Mouse (Mus musculus) liver, embryonic 14.5 days (tissue): ENCODE data around the gene Derl3. TPM values are rescaled to one million over a fixed set of nuclear protein-coding genes. Genes with fewer than 3 reads are reported as not detected.

Source experiments
- ATAC-seq: fragments of 200-750 bp; cut with Nextera tagmentation; 2 replicates; pipeline ENCODE4 v1.8.0; 2017; ENCODE audit warnings: moderate number of reproducible peaks, mild to moderate bottlenecking, moderate library complexity; ENCODE audit not compliant: insufficient read depth
- DNase-seq, 3 experiments: peaks; one replicate each; pipeline ENCODE4 v3.0.0-alpha.2; 2012 to 2013; ENCODE audit warnings: low read depth in 3 of 3, low spot score in 3 of 3
- H3K27ac ChIP-seq: fragments of 300-500 bp; sonication (generic); 2 replicates; pipeline ENCODE4 v1.5.1; 2014; ENCODE audit warnings: moderate library complexity, mild to moderate bottlenecking, control low read depth, inconsistent platforms
- H3K27me3 ChIP-seq: fragments of 300-500 bp; sonication (generic); 2 replicates; pipeline ENCODE4 v1.6.1; 2014; ENCODE audit warnings: mild to moderate bottlenecking, low read length, moderate library complexity; ENCODE audit not compliant: control insufficient read depth, insufficient read depth
- H3K36me3 ChIP-seq: fragments of 300-500 bp; sonication (generic); replicated peaks from 2 replicates; pipeline ENCODE4 v1.6.1; 2014; ENCODE audit warnings: low read depth; ENCODE audit not compliant: control insufficient read depth, insufficient read depth
- H3K4me1 ChIP-seq, 2 experiments: fragments of 200-500 bp in 1 of 2; fragments of 300-500 bp in 1 of 2; sonication (generic) in 1 of 2; replicated peaks; 2 replicates each; pipeline ENCODE4 v1.6.1; 2012 to 2014; ENCODE audit warnings: antibody characterized with exemption in 1 of 2, inconsistent platforms in 1 of 2, low read length in 1 of 2; ENCODE audit not compliant: control insufficient read depth in 2 of 2, insufficient read depth in 2 of 2
- H3K4me2 ChIP-seq: fragments of 300-500 bp; sonication (generic); 2 replicates; pipeline ENCODE4 v1.6.1; 2014; ENCODE audit warnings: low read depth, mild to moderate bottlenecking, control low read depth, moderate library complexity
- H3K4me3 ChIP-seq, 2 experiments: fragments of 200-500 bp in 1 of 2; fragments of 300-500 bp in 1 of 2; sonication (generic) in 1 of 2; 2 replicates each; pipeline ENCODE4 v1.5.1; 2012 to 2014; ENCODE audit warnings: low read depth in 2 of 2, low read length in 2 of 2, mild to moderate bottlenecking in 2 of 2, control low read depth in 1 of 2, inconsistent platforms in 1 of 2, moderate library complexity in 1 of 2; ENCODE audit not compliant: insufficient read depth in 1 of 2
- H3K9ac ChIP-seq: fragments of 300-500 bp; sonication (generic); replicated peaks from 2 replicates; pipeline ENCODE4 v1.6.1; 2014; ENCODE audit warnings: mild to moderate bottlenecking, control low read depth, moderate library complexity
- H3K9me3 ChIP-seq: fragments of 300-500 bp; sonication (generic); 2 replicates; pipeline ENCODE4 v1.6.1; 2016; ENCODE audit warnings: low read length, mixed read lengths; ENCODE audit not compliant: control insufficient read depth
- CTCF ChIP-seq: IDR thresholded peaks from 2 replicates; pipeline ENCODE4 v1.5.1; 2016; ENCODE audit warnings: antibody characterized with exemption, low read depth, control low read depth
- EP300 ChIP-seq: IDR thresholded peaks from 2 replicates; pipeline ENCODE4 v1.6.1; 2016; ENCODE audit warnings: antibody characterized with exemption, low read depth
- WGBS: fragments of 180-500 bp; shearing (Covaris S2); extraction: QIAGEN DNeasy Blood & Tissue Kit; methylation state at CpG from one replicate; pipeline ENCODE4 v1.1.7; 2014; ENCODE audit not compliant: insufficient replicate concordance; 5-methylcytosine and 5-hydroxymethylcytosine counted together
- polyA plus RNA-seq, 2 experiments: library from polyadenylated mRNA; depleted of rRNA in 1 of 2; stranded (reverse) in 1 of 2; unstranded in 1 of 2; fragments of >200 nt; fragmentation: Nextera tagmentation in 1 of 2; extraction: Ambion mirVana in 1 of 2; gene quantifications; 2 replicates each; pipeline versions ENCODE4 v1.2.1 to v1.2.3; 2012 to 2014

Gene Derl3
- polyA plus RNA-seq, 2 experiments, result 0.18 to 0.47 TPM

DNA sequence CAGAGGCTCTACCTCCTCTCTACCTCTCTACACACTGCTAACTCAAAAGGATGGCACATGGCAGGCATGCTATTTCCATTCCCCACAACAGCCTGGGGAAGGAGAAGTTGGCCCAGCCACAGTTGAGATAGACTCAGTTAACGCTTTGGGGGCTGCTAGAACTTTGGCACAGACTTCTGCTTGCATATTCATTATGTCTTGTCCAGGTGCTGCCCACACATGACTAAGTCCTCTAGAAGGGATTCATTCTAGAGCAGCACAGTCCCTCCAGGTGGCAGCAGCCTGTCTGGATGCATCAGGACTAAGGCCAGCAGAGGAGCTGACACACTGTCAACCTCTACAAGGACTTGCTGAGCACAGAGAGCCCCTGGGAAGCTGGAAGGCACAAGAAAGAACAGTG is 3.0 kb downstream of the Derl3 start:
- H3K9me3 ChIP-seq, result no peaks in the 10 kb centered on the region
- no peak overlapping the region for H3K9ac ChIP-seq
- H3K36me3 ChIP-seq, result peaks cover 22% of the 10 kb centered on the region
- peaks cover 0 to 3% of the 10 kb centered on the region in 2 experiments; a peak in 1 of 4 replicates for H3K4me1 ChIP-seq
- DNase-seq, result no peak
- TF ChIP-seq EP300, result no peak
- no peak for TF ChIP-seq CTCF
- no peak overlapping the region for H3K27ac ChIP-seq
- H3K4me2 ChIP-seq, result no peak overlapping the region
- ATAC-seq, result no peak
- 90% methylated on average over 1 of the region's 1 CpGs for WGBS
- H3K4me3 ChIP-seq, result no peak overlapping the region
- no peaks in the 10 kb centered on the region for H3K27me3 ChIP-seq

DNA sequence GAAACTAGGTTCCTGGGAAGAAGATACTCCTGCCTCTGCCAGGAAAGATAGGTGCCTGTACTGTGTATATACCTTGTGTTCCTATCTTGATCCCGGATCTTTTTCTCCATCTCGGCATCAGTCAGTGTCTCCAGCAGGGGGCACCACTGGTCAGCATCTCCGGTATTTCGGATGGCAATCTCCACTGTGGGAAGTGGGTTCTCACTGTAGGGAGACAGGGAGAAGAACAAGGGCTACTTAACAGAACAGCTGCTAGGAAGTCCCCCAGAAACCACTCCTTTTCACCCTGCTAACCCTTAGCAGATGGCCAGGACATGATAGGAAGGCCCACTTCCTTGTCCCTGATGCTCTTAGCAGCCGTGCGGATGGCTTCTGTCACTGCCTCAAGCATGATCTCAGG is 4.2 kb downstream of the Derl3 start:
- H3K36me3 ChIP-seq, result peaks cover 28% of the 10 kb centered on the region
- H3K27ac ChIP-seq, result no peak overlapping the region
- no peak overlapping the region for H3K9ac ChIP-seq
- DNase-seq (peak in 1 of 3 experiments; percentile 36), ATAC-seq (no peak)
- H3K4me3 ChIP-seq, result no peak overlapping the region
- no peaks in the 10 kb centered on the region for H3K9me3 ChIP-seq
- 48% methylated on average over 6 of the region's 6 CpGs for WGBS
- no peak overlapping the region for H3K4me2 ChIP-seq
- TF ChIP-seq EP300 (no peak), CTCF (peak; percentile 87)
- peaks cover 0 to 3% of the 10 kb centered on the region in 2 experiments; a peak in 1 of 4 replicates for H3K4me1 ChIP-seq
- no peaks in the 10 kb centered on the region for H3K27me3 ChIP-seq

DNA sequence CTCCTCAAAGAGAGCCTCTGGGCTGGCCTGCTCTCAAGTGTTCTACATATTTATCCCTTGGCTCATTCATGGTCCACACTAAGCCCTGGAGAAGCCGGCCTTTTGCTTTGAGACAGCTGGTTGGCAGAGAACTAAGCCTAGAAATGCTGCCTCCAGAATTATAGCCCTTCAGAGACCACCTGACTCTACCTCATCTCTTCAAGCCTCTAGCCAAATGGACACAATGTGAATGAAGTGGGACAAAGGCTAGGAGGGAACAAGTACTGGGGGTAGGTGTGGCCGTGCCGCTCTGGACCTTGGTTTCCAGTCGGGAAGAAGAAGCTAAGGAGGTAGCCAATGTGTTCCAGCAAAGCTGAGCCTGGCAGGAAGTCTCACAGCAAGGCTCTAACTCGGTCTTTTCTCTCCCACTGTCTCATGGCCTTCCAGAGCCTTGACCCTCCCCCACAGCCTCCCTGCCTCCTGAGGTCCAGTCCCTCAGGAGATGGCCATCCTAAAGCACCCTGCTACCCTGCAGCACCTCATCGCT is 4.9 kb downstream of the Derl3 start:
- Histone ChIP-seq H3K4me2 (no peak overlapping the region), H3K4me1 (no peaks in the 10 kb centered on the region), H3K9me3 (no peaks in the 10 kb centered on the region), H3K9ac (no peak overlapping the region), H3K27ac (no peak overlapping the region), H3K4me3 (no peak overlapping the region), H3K27me3 (no peaks in the 10 kb centered on the region), H3K36me3 (peaks cover 36% of the 10 kb centered on the region)
- TF ChIP-seq EP300 (no peak), CTCF (no peak)
- no peak for DNase-seq
- no peak for ATAC-seq
- 82% methylated on average over 6 of the region's 6 CpGs for WGBS

DNA sequence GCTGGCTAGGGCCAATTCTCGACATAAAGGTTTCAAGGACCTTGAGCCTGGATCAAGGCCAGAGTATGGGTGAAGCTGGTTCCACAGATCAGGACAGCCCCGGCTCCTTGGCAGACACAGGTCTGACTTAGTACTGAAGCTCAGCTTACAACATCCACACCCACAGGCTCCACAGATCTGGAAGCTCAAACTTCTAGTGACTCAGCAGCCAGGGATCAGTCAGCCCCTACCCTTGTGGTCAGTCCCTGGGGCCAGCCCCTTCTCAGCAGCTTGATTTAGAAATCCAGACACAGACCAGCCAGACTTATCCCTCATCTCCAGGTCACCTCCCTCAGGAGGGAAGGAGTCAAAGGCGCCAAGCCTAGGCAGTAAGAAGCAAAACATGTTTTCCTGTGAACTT is 5.6 kb downstream of the Derl3 start:
- peaks cover 43% of the 10 kb centered on the region for H3K36me3 ChIP-seq
- no peak overlapping the region for H3K27ac ChIP-seq
- WGBS, result 69% methylated on average over 3 of the region's 3 CpGs
- DNase-seq (no peak), ATAC-seq (no peak)
- no peaks in the 10 kb centered on the region for H3K4me1 ChIP-seq
- TF ChIP-seq EP300 (no peak), CTCF (no peak)
- no peak overlapping the region for H3K9ac ChIP-seq
- H3K4me2 ChIP-seq, result no peak overlapping the region
- no peaks in the 10 kb centered on the region for H3K27me3 ChIP-seq
- no peak overlapping the region for H3K4me3 ChIP-seq
- H3K9me3 ChIP-seq, result no peaks in the 10 kb centered on the region

DNA sequence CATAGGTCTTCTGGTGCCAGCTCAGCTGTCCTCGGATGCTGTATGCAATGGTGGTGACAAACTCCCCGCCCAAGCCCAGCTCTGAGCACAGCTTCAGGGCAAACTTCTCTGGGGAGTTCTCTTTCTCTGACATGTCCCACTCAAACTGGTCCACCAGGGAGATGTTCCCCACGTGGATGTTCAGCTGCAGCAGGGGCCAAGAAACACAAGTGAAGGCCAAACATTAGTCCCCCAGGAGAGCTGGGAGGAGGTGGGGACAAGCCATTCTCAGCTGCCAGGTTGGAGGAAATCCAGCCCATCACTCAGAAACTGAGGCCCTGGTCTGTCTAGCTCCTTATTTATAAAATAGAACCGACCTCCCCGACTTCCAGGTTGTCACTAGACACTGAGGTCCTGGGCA is 11.2 kb downstream of the Derl3 start:
- no peaks in the 10 kb centered on the region for H3K27me3 ChIP-seq
- no peak for ATAC-seq
- no peak overlapping the region for H3K4me3 ChIP-seq
- H3K9me3 ChIP-seq, result no peaks in the 10 kb centered on the region
- TF ChIP-seq CTCF (no peak), EP300 (no peak)
- H3K4me2 ChIP-seq, result no peak overlapping the region
- H3K36me3 ChIP-seq, result peaks cover 61% of the 10 kb centered on the region
- DNase-seq, result no peak
- 79% methylated on average over 5 of the region's 5 CpGs for WGBS
- H3K27ac ChIP-seq, result no peak overlapping the region
- no peaks in the 10 kb centered on the region for H3K4me1 ChIP-seq
- no peak overlapping the region for H3K9ac ChIP-seq
